In the genomic region with DNA sequence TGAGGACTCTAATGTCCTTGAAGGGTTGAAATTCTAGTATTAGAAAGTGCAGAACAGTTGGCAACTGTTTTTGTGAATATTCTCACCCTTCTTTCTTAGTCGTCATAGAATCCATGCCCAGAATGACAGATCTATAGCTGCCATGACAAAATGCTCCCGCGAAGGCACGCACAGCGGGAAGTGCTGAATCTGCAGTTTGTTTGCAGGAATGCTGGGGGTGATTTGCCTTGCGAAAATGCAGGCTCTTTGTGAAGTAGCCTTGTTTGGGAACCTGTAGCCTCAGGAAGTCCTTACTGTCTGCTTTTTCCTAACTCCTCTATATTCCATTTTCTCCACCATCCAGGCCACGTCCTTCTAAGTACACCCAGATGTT, we compare ENCODE assay signal across 9 mouse cellular contexts. TPM values are rescaled to one million over a fixed set of nuclear protein-coding genes. Genes with fewer than 3 reads are reported as not detected.
DNase-seq lines count a peak whose midpoint lies in the region; ATAC-seq lines count a peak whose summit lies in the region.
"Had no signal": no experiment of that assay in that cellular context is flagged by ENCODE, and none has a peak within 500 bp of the region (broad histone marks: within the 10 kb centered on the region; RNA-seq: fewer than 3 reads in every experiment).

No protein-coding gene starts in this region.

- DNase-seq in kidney, postnatal 36 days, result no peak
- no peak for DNase-seq in forebrain, embryonic 11.5 days (ENCODE audit: low spot score)
- DNase-seq in limb, embryonic 11.5 days (ENCODE audit: low spot score), result peak; percentile 31
- no peak for DNase-seq in adrenal gland, adult 8-10 months
- DNase-seq in cerebellum, adult 18-20 months, result no peak
- DNase-seq: lung, postnatal 14 days had no signal

- no peaks in the 10 kb centered on the region for H3K36me3 ChIP-seq in kidney, embryonic 15.5 days
- no peaks in the 10 kb centered on the region for H3K36me3 ChIP-seq in forebrain, embryonic 11.5 days (ENCODE audit: control insufficient read depth, insufficient read depth, low read length)
- no peaks in the 10 kb centered on the region for H3K36me3 ChIP-seq in limb, embryonic 11.5 days (ENCODE audit: control insufficient read depth, insufficient read depth, low read length)
- H3K36me3 ChIP-seq in neural tube, embryonic 15.5 days, result no peaks in the 10 kb centered on the region

- H3K4me2 ChIP-seq in kidney, embryonic 15.5 days, result peak overlapping the region; percentile 89
- peak overlapping the region; percentile 95; the same call in 1 of the 2 replicates for H3K4me2 ChIP-seq in forebrain, embryonic 11.5 days (ENCODE audit: low read depth, low read length, severe bottlenecking)
- peak overlapping the region; percentile 28; the same call in 1 of the 2 replicates for H3K4me2 ChIP-seq in limb, embryonic 11.5 days (ENCODE audit: low read depth, severe bottlenecking)
- H3K4me2 ChIP-seq in neural tube, embryonic 15.5 days, result peak overlapping the region; percentile 99

- H3K27me3 ChIP-seq in kidney, embryonic 15.5 days, result peaks cover 23% of the 10 kb centered on the region
- peaks cover 38% of the 10 kb centered on the region for H3K27me3 ChIP-seq in forebrain, embryonic 11.5 days (ENCODE audit: control insufficient read depth, insufficient read depth, low read length)
- peaks cover 2% of the 10 kb centered on the region; the same call in 1 of the 2 replicates for H3K27me3 ChIP-seq in limb, embryonic 11.5 days (ENCODE audit: control insufficient read depth, insufficient read depth, low read length)
- H3K27me3 ChIP-seq in neural tube, embryonic 15.5 days (replicated peaks), result peaks cover 35% of the 10 kb centered on the region

- H3K27ac ChIP-seq in kidney, embryonic 15.5 days, result no peak overlapping the region
- no peak overlapping the region for H3K27ac ChIP-seq in forebrain, embryonic 11.5 days (ENCODE audit: low read depth, low read length)
- no peak overlapping the region for H3K27ac ChIP-seq in limb, embryonic 11.5 days (replicated peaks; ENCODE audit: low read depth, low read length)
- peak overlapping the region; percentile 61; the same call in 1 of the 2 replicates for H3K27ac ChIP-seq in neural tube, embryonic 15.5 days (replicated peaks)

- ATAC-seq in kidney, embryonic 15.5 days (replicated peaks; ENCODE audit: low FRiP score), result no peak
- no peak for ATAC-seq in forebrain, embryonic 11.5 days (replicated peaks; ENCODE audit: low FRiP score)
- ATAC-seq in limb, embryonic 11.5 days (ENCODE audit: insufficient number of reproducible peaks, low FRiP score, low TSS enrichment, low read depth), result no peak
- ATAC-seq in neural tube, embryonic 15.5 days (ENCODE audit: low FRiP score), result no peak
- ATAC-seq in cerebellum, adult (ENCODE audit: insufficient number of reproducible peaks, low FRiP score, low TSS enrichment), result no peak

- WGBS in kidney, embryonic 15.5 days, result 11% methylated on average over 7 of the region's 7 CpGs
- WGBS in forebrain, embryonic 11.5 days, result 5% methylated on average over 7 of the region's 7 CpGs
- 3% methylated on average over 7 of the region's 7 CpGs for WGBS in limb, embryonic 11.5 days
- WGBS in neural tube, embryonic 15.5 days, result 6% methylated on average over 7 of the region's 7 CpGs

- H3K4me3 ChIP-seq in kidney, embryonic 15.5 days (replicated peaks), result peak overlapping the region; percentile 82
- H3K4me3 ChIP-seq in forebrain, embryonic 11.5 days (ENCODE audit: low read depth, low read length), result no peak overlapping the region
- H3K4me3 ChIP-seq in limb, embryonic 11.5 days (ENCODE audit: low read depth, low read length), result no peak overlapping the region
- H3K4me3 ChIP-seq in neural tube, embryonic 15.5 days (replicated peaks), result peak overlapping the region; percentile 67

- H3K9ac ChIP-seq in kidney, embryonic 15.5 days, result no peak overlapping the region
- no peak overlapping the region for H3K9ac ChIP-seq in forebrain, embryonic 11.5 days (ENCODE audit: low read length)
- H3K9ac ChIP-seq in limb, embryonic 11.5 days (ENCODE audit: low read length), result no peak overlapping the region
- no peak overlapping the region for H3K9ac ChIP-seq in neural tube, embryonic 15.5 days (replicated peaks)

- H3K4me1 ChIP-seq in kidney, embryonic 15.5 days, result peaks cover 35% of the 10 kb centered on the region
- 0 out of 2 replicates have a peak, but pooled peaks cover 3% of the 10 kb centered on the region for H3K4me1 ChIP-seq in forebrain, embryonic 11.5 days (replicated peaks; ENCODE audit: control insufficient read depth, insufficient read depth, low read length)
- peaks cover 14% of the 10 kb centered on the region for H3K4me1 ChIP-seq in limb, embryonic 11.5 days (ENCODE audit: control insufficient read depth, insufficient read depth, low read length)
- peaks cover 30% of the 10 kb centered on the region for H3K4me1 ChIP-seq in neural tube, embryonic 15.5 days

- H3K9me3 ChIP-seq in kidney, embryonic 15.5 days (replicated peaks), result no peaks in the 10 kb centered on the region
- no peaks in the 10 kb centered on the region for H3K9me3 ChIP-seq in forebrain, embryonic 11.5 days (ENCODE audit: control insufficient read depth, low read length)
- H3K9me3 ChIP-seq in limb, embryonic 11.5 days (ENCODE audit: control insufficient read depth, low read length), result no peaks in the 10 kb centered on the region
- no peaks in the 10 kb centered on the region for H3K9me3 ChIP-seq in neural tube, embryonic 15.5 days (replicated peaks)

RNA-seq across cellular contexts. Expression of gene Vangl1, which starts 1.0 kb away (rescaled TPM):
- polyA plus RNA-seq in kidney, embryonic 15.5 days (2015; fragmentation: Nextera tagmentation; extraction: Ambion mirVana), result 19.6 and 23.5 TPM in 2 replicates
- polyA plus RNA-seq in forebrain, embryonic 11.5 days (2014; fragmentation: Nextera tagmentation; extraction: Ambion mirVana), result 7.3 and 8.1 TPM in 2 replicates
- 11.8 and 15.4 TPM in 2 replicates for polyA plus RNA-seq in limb, embryonic 11.5 days (2014; fragmentation: Nextera tagmentation; extraction: Ambion mirVana)
- 9.0 and 11.8 TPM in 2 replicates for polyA plus RNA-seq in neural tube, embryonic 15.5 days (2015; fragmentation: Nextera tagmentation; extraction: Ambion mirVana)
- 10 to 100 TPM; 25.7 to 40.5 (median 29.8) TPM for total RNA-seq in adrenal gland, adult 8-10 months (2022)

Comparison
In these comparisons a context has a peak if more than half of its experiments do, and no peak if none do; other contexts are left out.
1. H3K4me2 ChIP-seq: peak in every context shown above with its lines; median percentile 99 in neural tube, embryonic 15.5 days; 95 in forebrain, embryonic 11.5 days; 89 in kidney, embryonic 15.5 days; 28 in limb, embryonic 11.5 days.
2. H3K4me3 ChIP-seq: peak in kidney, embryonic 15.5 days (single experiment) and neural tube, embryonic 15.5 days (single experiment); none in forebrain, embryonic 11.5 days (single experiment) and limb, embryonic 11.5 days (single experiment).